Mouse (Mus musculus) spleen, embryonic (tissue): ENCODE data around the gene Bysl.

ENCODE experiments used
- CTCF ChIA-PET: fragments of 350-600 bp; sonication (Branson Sonifier 250); formaldehyde crosslinking; loops from one replicate; lab custom pipeline; 2022; lab: Charles Lee

The Bysl gene

GRCm38 (mm10) chr17:47622912-47623554, 11.7 kb upstream of the Bysl start:
- CTCF ChIA-PET: interaction anchor here (0.9 to 1.2 kb wide), 2 partner anchors 15 to 24 kb away, joined by 3 read pairs; no protein-coding TSS in a partner anchor

GRCm38 (mm10) chr17:47618556-47619311, 7.4 kb upstream of the Bysl start:
- CTCF ChIA-PET: interaction anchor here (0.7 kb wide), 1 partner anchor 25 kb away, joined by 3 read pairs; no protein-coding TSS in a partner anchor

GRCm38 (mm10) chr17:47617605-47618307, 6.5 kb upstream of the Bysl start:
- CTCF ChIA-PET: no interaction called here

- CTCF ChIA-PET: no interaction called here
Observed at GRCm38 (mm10) chr17:47616652-47617051, 5.4 kb upstream of the Bysl start.

- CTCF ChIA-PET: no interaction called here
Observed at GRCm38 (mm10) chr17:47616119-47616518, 4.8 kb upstream of the Bysl start.

DNA sequence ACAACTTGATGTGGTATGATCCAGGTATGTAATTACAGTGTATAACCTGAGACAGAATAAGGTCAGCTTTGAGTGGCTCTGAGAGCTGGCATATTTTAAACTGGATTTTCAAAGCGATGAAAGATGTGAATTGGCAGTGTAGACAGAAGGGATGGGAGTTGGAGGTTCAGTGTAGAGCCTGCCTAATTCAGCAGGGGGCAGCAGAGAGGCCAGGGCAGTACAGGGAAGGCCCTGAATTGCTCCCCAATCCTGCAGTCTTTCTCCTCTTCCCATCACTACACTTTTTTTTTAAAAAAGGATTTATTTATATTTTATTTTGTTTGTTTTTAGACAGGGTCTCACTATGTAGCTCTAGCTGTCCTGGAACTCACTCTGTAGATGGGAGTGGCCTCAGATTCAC, 2.7 kb upstream of the Bysl start:
- CTCF ChIA-PET: interaction anchor here (1.1 to 1.5 kb wide), 2 partner anchors 63 to 128 kb away, joined by 3 to 4 read pairs; no protein-coding TSS in a partner anchor

GRCm38 (mm10) chr17:47611661-47611982, 330 bp upstream of the Bysl start:
- CTCF ChIA-PET: interaction anchor here (0.6 to 1.5 kb wide), 2 partner anchors 100 to 197 kb away, joined by 4 to 9 read pairs; no protein-coding TSS in a partner anchor

DNA sequence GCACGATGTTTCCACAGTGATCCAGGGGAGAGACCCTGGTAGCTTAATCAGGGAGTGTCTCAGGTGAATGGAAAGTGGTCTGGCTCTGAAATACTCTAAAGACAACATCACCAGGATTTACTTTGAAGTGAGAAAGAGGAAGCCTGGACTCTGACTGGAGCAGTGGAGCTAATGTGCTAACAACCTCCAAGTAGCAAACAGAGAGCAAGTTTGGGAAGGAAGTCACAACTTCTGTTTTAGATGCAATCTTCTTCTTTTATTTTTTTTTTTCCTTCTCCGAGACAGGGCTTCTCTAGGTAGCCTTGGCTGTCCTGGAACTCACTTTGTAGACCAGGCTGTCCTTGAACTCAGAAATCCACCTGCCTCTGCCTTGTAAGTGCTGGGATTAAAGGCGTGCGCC, 2.1 kb downstream of the Bysl start:
- CTCF ChIA-PET: interaction anchor here (1.0 to 1.2 kb wide), 3 partner anchors 14 to 98 kb away, joined by 3 to 5 read pairs (median 3); no protein-coding TSS in a partner anchor

DNA sequence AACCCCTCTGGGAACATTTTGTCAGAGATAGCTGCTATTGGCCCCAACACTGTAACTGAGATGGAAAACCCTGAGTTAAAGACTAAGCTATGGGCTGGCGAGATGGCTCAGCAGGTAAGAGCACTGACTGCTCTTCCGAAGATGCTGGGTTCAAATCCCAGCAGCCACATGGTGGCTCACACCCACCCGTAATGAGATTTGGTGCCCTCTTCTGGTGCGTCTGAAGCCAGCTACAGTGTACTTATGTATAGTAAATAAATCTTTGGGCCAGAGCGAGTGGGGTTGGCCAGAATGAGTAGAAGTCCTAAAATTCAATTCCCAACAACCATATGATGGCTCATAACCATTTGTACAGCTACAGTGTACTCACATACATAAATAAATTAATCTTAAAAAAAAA, 5.1 kb downstream of the Bysl start:
- CTCF ChIA-PET: interaction anchor here (0.9 kb wide), 1 partner anchor 95 kb away, joined by 3 read pairs; no protein-coding TSS in a partner anchor

DNA sequence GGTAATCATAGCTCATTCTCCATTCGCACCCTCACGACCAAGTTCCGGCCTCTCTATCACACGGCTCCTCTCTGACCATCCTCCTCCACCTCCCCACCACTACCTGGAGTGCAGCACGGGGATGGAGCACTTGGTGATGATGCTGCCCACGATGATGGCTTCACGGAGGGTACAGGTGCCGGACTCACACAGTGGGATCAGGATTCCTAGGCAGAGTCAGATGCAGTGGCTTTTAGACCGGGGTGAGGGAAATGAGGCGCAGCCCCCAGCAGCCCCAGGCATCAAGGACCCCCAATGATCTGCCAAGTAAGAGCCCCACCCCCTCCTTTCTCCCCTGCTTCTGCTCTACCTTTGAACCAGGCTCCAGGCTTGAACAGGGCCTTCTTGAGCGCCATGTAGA, 9.0 kb downstream of the Bysl start:
- CTCF ChIA-PET: interaction anchor here (0.7 kb wide), 1 partner anchor 926 kb away, joined by 3 read pairs; no protein-coding TSS in a partner anchor

DNA sequence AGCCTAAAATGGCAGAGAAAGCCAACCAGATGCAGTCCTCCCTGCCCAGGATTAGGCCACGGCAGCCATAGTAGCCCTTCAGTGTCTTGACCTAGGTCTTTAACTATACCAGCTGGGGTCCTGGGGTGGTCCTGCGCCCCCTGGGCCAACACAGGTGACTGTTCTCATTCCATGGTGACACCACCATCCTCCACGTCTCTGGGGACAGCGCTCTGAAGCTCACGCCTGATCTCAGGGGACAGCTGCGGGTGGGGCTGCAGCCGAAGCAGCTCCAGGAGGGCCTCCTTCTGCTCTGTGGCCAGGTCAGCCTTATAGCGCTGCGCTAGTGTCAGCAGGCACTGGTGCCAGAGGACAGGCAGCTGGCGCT, 9.9 kb downstream of the Bysl start:
- CTCF ChIA-PET: interaction anchor here (0.6 kb wide), 1 partner anchor 90 kb away, joined by 3 read pairs; no protein-coding TSS in a partner anchor

DNA sequence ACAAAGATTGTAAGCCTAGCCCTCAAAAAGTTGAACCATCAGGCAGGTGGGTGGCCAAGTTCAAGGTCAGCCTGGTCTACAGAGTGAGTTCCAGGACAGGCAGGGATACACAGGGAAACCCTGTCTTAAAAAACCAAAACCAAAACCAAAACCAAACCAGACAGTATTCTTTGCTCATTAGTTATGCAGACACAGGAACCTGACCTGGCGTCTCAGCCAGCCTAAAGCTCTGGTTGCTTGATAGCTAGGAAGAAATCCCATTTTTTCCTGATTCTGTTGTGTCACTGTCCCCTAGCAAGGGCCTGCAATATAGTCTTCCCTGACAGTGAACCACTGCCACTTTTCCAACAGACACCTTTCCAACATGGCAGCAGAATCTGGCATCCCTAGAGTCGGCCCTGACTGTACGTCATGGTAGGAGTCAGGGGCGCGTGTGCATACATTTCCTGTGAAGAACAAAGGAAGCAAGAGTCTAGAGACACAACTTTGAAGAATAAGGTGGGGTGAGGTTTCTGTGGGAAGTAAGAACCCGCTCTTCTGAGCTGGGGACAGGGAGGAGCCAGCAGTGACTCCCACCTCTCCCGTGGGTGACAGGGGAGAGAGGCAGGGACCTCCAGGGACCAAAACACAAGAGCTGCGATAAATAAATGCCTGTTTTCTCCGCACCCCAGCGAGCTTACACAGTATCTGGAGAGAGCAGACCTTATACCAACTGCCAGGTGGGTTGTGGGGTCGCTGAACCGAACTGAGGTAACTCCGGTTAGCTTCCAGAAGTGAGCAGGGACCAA, 10.5 kb downstream of the Bysl start:
- CTCF ChIA-PET: interaction anchor here (0.6 kb wide), 1 partner anchor 90 kb away, joined by 3 read pairs; no protein-coding TSS in a partner anchor

DNA sequence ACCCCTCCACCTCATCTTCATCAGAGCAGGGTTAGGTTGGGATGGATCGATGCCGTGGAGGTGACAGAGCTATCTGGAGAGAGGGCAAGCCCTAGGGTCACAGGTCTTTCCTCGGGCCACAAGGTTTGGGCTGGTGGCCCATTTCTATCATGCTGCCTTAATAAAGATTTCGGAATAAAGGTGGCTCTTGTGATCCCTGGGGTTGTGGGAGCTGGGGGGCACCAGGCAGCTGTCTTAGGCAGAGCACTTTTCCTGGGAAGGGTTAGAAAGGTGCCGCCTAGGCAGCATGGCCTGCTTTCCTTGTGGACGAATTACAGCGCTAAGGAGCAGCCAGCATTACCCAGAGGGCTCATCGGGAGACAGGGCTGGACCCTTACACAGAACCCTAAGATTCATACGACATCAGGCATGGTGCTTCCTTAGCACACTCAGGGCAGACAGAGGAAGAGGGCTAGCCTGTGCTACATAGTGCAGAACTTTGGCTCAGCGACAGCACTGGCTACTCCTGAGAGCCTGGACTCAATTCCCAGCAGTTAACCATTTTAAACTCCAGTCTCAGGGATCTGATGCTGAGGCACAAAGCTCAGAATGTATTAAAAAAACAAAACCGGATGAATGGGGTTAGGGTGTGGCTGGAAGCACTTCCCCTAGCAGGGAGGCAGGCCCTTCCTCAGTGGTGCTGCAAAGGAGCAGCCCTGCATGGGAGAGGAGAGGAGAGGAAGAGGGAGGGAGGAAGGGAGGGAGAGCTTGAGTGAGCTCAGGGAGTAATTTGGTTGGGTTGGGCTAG, 11.6 kb downstream of the Bysl start:
- CTCF ChIA-PET: interaction anchor here (0.9 to 1.1 kb wide), 3 partner anchors 9 to 95 kb away, joined by 3 to 4 read pairs (median 4); partner anchors contain the start of genes Gm21981 and Prickle4

GRCm38 (mm10) chr17:47598580-47599304, 12.6 kb downstream of the Bysl start:
- CTCF ChIA-PET: interaction anchor here (0.6 to 1.1 kb wide), 8 partner anchors 10 to 124 kb away, joined by 3 to 6 read pairs (median 4); partner anchors contain the start of genes Gm21981 and Prickle4

- CTCF ChIA-PET: interaction anchor here (0.6 to 1.1 kb wide), 4 partner anchors 18 to 123 kb away, joined by 3 to 6 read pairs (median 4); no protein-coding TSS in a partner anchor
Observed at GRCm38 (mm10) chr17:47597838-47598579, 13.3 kb downstream of the Bysl start.

DNA sequence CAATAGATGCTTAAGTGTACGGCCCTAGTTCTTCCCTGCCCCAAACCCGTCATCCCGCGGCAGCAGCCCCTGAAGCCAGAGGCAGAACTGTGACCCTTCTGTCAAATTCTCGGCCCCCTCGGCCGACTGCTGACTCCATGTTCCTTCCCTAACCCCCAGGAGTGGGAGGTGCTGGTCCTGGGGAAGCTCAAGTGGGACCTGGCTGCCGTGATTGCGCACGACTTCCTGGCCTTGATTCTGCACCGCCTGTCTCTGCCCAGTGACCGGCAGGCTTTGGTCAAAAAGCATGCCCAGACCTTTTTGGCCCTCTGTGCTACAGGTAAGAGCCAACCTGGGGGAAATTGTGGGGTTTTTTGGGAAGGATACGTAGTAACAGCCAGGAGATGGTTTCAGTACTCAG, 14.0 kb downstream of the Bysl start:
- CTCF ChIA-PET: no interaction called here

GRCm38 (mm10) chr17:47596839-47597164, 14.5 kb downstream of the Bysl start:
- CTCF ChIA-PET: interaction anchor here (0.6 kb wide), 1 partner anchor 118 kb away, joined by 3 read pairs; no protein-coding TSS in a partner anchor

DNA sequence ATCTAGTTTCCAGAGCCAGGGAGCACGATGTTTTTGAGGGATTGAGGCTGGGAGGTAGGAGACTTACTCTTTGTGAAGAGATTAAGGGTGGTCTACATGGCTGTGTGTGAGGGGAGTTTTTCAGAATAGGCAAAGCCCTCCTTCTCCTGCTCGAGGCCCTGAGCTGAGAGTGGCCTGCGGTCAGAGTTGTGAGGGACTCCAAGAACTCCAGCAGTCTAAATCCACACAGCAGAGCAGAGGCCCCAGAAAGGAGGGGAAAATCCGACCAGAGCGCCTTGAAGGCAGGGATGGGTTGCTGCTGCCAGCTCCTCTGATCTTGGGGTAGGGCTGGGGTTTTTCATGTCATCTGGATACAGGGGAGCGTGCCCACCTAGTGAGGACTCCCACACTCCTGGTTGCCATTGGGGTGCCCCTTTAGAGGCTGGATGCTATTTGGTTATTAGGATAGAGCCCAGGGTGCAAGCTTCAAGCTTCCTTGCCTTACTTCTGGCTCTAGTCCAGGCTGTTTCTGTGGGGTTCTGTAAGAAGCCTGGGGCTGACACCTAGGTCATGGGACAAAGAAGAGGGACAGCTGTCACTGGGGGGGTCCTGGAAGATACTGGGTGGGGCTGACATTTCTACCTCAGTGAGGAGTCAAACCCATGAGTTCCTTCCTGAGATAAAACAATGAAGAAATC, 15.0 kb downstream of the Bysl start:
- CTCF ChIA-PET: interaction anchor here (0.6 to 1.1 kb wide), 5 partner anchors 8 to 197 kb away, joined by 3 to 10 read pairs (median 5); no protein-coding TSS in a partner anchor
